Mouse (Mus musculus) adrenal gland, adult (tissue): ENCODE results near the gene Bcl6b.
A peak's percentile ranks its signal among the peaks of the same experiment; 100 is the strongest.

Source experiments
- DNase-seq, 2 experiments: peaks; one replicate each; pipeline ENCODE4 v3.0.0; 2022 to 2023; ENCODE audit warnings: low spot score in 1 of 2; ENCODE audit not compliant: inconsistent age in 2 of 2

Gene Bcl6b

DNA sequence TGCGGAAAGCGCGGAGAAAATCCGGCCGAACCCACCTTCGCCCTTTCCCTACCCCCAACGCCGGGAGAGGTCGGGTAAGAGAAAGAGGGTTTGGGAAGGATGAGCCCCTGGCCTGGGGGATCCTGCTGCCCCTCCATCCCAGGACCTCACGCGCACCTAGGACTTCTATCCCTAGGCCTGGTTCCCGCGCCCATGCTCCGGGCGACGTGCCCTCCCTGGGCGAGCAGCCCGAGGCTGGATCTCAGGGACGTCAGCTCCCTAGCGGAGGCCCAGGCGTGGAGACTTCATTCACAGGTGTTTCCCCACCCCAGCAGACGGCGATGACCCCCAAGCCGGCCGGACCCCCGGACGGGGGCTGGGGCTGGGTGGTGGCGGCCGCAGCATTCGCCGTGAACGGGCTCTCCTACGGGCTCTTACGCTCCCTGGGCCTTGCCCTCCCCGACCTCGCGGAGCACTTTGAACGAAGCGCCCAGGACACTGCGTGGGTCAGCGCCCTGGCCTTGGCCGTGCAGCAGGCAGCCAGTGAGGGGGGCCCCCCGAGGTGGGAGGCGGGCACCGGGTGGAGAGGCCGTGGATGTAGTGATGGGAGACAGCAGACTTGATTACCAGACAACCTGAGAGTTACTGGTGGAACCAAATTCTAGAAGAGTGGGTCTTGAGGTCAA is 15.3 kb downstream of the Bcl6b start:
- DNase-seq: peak; percentile 52 to 78

DNA sequence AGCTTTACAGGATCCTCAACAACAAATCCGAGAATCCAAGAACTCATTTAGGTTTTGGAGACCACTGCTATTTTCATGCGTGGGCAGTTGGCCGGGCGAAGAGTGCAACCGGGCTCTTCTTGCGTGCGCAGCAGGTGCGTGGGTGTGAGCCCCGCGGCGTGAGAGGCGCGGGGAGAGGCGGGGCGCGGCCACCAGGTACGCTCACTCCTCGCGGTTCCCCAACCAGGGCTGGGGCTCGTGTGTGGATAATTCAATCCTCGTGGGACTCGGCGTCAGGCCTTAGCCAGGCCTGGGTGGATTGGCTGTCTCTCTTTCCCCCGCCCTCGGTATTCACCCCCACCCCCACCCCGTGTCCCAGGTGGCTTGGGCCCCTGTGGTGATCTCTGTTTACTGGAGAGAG is 15.9 kb downstream of the Bcl6b start:
- DNase-seq: no peak

DNA sequence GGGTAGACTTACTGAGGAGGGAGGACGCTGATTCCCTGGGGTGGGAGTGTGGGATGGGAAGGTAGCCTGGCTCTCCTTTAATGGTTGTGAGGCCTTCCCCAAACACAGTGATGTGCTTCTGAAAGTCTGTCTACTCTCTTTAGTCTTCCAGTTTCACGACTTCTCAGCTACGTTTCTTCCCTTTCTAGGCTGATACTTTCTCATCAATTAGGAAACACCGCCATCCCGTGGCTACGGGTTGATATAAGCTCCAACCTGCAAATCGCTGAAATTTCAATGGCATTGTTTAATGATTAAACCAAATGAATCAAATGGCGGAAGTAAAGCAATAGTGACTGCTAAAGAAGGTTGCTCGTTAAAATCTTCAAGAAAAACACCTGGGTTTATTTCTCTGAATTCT is 16.7 kb downstream of the Bcl6b start:
- DNase-seq: peak; percentile 62 to 90

DNA sequence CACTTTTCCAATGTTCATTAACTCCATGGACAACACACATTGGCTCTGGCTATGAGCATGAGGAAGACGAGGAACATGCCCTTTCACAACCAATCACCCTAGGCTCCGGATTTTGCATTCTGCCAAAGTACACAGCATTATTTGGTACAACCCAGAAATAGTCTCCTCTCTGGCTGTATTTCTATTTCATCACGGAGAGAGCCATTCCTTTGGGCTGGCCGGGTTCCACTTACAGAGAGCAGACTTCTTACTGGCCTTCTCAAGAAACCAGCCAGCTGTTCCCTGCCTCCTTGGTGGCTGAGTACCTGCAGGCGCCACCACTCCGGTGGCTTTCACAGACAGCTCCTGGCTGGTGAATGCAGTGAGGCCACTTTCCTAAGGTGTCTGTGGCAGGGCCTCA is 17.2 kb downstream of the Bcl6b start, which contains the start of gene Slc16a11:
Gene Slc16a11 (plus strand): TSS at position 330 of the 400 bp plus-strand sequence.
- no peak for DNase-seq

DNA sequence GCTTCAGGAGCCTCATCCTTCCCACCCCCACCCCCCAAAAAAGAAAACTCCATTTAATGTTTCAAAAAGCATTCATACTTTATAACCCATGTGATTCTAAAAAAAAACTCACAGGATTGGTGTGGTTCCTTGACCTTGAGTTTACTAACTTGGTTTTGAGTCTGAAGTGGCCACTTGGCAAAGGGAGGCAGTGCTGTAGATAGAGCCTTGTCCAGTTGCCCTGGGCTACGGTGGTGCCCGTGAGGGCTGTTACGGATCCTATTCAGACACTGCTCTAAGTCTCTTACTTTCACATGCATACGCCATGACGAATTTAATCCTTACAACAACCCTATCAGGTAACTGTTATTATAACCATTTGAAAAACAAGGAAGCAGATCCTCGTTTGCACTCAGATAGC is 17.6 kb downstream of the Bcl6b start:
- no peak for DNase-seq

DNA sequence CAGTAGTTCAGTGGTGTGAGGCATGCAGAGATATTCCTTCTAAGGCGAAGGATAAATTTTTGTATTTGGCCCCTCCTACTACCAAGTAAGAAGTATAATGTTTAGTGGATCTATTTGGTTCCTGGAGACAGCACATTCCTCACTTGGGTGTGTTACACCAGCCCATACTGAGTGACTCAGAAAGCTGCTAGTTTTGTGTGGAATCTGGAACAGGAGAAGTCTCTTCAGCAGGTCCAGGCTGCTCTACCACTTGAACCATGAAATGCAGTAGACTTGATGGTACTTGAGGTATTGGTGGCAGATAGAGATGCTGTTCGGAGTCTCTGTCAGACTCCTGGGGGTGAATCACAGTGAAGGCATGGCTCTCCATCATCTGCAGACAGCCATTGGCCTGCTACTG is 18.9 kb downstream of the Bcl6b start:
- DNase-seq: no peak

DNA sequence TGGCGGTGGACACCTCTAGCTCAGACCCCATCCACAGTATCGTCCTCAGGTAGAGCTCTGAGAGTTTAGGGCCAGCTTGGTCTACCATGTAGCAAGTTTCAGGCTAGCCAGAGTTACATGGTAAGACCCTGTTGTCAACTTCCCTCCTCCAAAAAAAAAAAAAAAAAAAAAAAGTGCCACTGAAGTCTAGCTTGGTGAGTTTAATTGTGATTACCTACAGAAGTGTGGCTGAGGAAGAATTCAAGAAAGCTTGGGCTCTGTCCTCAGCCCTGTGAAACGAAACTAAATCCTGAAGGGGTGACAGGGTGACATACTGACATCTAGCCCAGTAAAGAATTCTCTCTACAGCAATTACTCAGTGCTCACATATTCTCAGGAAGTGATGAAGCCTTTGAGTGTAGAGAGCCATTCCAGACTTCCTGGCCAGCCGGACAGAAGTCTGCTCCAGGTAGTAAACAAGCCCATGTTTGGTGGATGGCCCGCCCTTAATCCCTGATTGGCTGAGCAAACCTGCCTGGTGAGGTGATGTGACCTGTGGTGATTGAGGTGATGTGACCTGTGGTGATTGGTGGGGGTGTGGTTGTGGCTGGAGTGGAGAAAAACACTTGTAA is 20.7 kb downstream of the Bcl6b start:
- no peak for DNase-seq

DNA sequence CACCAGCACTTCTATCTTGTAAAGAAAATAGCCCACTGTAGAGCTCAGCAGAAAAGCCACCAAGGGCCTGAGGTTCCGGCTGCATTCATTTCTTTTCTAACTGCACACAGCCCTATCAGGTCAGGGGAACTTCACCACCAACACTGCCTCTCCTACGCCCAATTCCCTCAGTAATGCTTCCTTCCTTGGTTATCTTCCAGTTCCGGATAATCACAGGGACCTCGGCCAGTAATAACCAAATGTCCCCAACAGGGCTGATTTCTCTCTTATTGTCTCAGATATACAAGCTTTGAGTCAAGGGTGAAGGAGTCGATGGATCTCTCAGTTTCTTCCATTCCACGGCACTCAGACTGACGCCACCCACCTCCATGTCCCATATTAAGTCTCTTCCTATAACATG is 22.3 kb downstream of the Bcl6b start:
- DNase-seq: no peak

DNA sequence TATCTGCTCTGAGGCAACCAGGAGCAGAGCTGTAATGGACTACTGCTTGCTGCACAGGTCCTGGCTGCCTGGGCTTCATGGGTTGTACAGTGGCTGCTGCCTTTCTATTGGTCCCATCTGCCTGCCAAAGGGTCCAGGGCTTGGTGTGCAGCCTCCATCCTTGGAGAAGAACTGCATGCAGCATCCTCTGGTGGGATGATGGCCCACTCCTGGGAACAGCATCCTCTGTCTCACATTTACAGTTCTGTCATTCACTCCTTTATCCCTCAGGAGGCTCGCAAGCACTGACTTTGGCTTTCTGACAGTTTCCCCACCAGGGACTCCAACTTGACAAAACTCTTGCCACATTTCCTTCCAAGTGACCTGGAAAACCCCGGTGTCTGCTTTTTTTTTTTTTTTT is 22.8 kb downstream of the Bcl6b start:
- DNase-seq: no peak

DNA sequence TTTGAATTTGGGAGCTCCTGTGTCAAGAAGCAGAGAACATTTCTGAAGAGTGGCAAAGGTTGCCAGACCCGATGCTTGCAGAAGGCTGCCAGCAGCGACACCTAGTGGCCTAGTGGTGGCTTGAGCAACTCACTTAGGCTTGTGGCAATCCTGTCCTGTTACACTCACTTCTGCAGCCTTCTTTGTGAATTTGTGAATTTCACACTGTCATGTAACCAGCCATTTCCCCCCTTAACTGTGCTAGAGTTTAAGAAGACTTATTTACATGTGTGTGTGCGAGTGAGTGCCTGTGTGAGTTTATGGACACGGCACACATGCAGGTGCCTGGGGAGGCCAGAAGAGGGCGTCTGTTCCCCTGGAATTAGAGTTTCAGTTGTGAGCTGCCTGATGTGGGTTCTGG is 27.9 kb downstream of the Bcl6b start:
- peak; percentile 80 to 93 for DNase-seq

DNA sequence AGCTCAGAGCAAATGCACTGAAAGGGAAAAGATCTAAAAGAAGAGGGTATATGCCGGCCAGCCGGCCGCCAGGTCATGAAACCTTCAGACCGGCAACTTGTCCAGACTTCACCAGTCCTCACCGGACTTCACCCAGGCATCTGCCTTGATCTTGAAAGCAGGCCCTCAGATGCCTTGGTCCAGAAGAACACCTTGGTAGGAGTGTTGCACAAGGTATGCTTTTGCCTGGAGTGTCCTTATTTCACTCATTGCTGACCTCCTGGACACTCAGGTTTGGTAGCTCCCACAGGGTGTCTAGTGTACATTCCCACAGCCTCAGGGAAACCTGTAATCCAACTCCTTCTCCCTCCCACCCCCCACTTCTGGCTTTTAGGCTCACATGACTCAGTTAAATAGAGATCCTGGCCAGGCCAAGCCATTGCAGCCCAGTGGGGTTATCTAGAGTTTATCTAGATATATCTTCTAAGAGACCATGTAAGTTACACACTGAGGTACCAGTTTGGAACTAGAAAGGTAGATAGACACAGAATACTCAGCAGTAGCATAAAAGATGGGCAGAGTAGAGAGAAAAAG is 29.5 kb downstream of the Bcl6b start:
- DNase-seq: no peak

DNA sequence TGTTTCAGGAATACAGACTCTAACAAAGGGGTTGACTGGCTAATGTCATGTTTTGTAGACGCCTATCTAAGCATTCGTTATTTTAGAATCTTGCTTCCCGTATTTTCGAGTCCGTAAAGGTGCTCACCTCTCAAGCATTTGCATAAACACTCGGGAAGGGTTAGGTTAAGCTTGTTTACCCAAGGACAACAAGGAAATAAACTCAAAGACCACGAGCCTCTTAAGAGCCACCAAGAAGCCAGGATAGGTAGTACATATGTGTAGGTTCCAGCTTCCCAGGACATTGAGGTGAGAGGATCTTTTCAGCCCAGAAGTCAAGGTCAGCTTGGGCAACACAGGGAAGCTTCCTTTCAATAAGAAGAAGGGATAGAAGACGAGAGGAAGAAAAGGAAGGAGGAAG is 30.5 kb downstream of the Bcl6b start:
- DNase-seq: no peak

DNA sequence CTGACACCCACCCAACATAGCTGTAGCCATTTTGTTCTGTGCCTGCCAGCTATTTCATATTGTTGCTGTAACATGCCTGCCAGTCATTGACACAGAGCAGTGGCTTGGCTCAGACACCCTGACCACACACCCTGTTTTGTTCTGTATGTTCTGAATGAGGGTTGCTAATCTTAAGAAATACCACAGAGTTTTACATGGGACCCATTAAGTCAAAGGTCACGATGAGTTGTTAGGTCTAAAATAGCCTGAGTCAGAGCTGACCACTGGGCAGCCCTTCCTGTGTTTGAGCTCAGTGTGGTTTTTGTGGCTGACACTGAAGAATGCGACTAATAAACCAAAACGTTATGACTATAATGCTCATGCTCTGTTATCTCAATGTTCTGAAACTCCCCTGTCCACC is 31.3 kb downstream of the Bcl6b start:
- DNase-seq: no peak

DNA sequence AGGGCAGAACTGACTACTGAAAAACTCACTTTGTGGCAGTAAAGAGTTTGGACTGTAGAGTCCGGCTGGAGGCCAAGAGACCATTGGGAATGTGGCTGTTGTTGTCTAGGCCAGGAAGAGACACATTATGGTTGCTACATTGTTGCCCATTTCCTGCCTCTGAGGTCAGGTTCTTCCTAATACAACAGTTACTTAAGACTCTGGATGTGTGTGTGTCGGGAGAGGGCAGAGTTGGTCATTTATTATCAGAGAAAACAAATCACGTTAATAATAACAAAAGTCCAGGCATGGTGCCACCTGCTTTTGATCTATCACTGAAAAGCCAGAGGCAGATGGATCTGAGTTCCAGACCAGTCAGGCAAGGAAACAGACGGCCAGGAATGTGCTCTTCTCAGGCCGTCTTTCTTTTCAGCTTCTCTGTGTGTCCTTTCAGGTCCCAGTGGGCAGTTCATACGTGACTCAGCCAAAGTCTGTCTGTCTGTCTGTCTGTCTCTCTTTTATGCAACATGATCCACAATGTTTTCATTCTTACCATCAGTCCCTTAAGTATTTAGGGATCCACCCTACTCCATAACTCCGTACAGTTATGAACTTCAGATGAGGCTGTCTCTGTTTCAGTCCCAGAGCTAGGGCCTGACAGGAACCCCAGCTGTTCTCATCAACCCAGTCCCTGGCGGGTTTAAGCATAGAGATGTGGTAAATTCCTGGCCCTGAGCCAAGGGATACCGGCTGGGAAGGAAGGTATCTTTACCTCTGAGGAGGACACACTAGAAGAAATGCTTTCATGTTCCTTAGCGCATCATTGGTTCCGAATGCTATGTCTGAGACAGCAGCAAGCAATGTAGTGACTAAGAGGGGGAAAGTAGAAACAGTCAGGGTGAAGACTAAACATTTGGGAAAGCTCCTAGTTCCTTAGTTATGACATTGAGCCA is 36.0 kb downstream of the Bcl6b start:
- no peak for DNase-seq

DNA sequence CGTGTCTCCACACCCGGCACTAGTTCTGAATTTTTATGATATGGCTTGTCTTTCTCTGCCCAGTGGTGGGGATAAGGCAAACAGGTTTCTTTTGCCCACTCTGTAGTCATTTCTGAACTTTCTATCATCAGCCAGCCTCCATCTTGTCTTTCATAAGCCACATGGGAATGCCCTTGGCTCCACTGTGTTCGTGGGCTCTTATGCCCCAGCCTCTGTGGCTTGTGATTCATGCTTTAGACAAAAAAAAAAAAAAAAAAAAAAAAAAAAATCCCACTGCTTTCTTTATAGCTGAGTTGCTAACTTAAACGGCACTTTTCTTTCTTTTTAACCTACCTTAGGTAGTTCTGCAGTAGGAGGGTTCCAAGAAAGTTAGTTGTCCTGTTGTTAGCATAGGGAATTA is 37.4 kb downstream of the Bcl6b start:
- no peak for DNase-seq

DNA sequence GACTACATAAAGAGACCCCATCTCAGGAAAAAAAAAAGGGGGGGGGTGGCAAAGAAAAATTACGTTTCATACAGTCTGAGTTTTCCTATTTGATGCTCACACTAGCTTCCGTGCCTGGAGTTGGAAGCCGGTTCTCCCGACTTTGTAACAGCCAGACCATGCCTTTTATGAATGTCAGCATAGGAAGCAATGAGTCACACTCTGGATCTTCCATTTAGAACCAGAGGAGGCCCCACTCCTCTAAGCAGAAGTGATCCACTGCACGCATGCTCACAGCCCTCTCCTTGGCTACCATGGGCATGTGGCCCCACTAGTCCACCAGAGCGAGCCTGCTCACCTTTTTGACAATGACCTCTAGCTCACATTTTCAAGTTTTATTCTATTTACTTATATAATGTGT is 38.4 kb downstream of the Bcl6b start:
- no peak for DNase-seq

DNA sequence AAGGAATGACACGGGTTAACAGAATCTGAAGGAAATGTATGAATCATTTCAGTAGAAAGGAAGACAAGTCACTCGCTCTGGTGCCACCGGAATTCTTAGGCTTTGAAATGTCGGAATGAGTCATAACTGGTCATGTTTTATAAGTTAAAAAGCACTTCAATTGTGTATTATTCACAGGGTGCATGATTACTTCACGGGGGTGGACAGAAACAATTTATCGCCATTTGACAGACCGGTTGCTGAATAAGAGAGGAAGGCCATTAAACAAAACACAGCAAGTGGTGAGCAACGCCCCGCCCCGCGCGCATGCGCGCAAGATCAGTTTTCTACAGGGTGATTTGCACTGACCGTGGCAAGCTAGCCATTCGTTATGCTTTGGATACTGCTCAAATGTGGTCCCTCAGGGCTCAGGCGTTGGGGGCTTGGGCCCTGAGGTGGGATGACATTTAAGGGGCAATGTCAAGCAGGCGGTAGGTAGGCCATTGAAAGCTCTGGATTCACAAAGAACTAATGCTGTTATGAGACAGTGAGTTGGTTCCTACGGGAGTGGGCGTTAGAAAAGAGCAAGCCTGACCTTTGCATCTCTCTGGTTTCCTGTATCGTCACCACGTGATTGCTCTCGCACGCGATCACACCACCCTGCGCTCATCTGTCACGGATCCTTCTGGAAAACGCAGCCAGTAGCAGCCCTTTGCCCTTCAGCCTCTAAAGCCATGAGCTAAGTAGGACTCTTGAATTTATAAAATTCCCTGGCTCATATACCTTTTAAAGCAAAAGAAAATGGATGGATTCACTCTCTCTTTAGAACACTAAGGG is 40.1 kb downstream of the Bcl6b start:
- peak; percentile 61 to 89 for DNase-seq

DNA sequence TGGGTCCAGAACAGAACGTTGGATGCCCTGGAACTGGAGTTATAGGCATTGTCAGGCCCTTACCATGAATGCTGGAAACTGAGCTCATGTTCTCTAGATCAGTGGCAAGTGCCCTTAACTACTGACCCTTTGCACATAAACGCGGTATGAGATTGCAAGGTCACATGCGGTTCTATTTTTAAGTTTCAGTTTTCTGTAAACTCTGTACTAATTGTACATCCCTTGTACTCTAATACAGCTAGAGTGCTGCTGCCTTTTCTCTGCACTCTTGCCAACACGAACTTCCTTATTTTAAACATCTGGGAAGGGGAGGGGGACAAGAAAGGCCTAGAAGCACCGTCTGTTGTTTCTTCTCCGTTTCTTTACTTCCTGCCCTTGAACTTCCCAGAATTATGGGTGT is 44.5 kb downstream of the Bcl6b start:
- DNase-seq: no peak

DNA sequence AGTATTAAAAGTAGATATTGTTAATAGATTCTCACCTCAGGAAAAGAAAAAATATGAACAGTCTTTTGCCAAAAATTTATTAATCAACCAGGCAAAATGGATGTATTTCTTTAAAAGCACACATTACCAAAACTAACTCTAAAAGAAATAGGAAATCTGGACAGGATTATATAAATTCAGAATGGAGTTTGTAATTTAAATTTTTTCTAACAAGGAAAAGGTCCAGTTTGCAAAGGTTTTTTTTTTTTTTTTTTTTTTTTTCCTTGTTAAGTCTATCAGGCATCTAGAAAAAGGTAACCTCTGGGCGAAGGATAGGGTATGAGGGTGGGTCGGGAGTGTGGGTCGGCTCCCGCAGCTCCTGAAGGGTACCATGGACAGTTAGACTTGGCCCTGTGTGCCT is 49.1 kb downstream of the Bcl6b start:
- no peak for DNase-seq

DNA sequence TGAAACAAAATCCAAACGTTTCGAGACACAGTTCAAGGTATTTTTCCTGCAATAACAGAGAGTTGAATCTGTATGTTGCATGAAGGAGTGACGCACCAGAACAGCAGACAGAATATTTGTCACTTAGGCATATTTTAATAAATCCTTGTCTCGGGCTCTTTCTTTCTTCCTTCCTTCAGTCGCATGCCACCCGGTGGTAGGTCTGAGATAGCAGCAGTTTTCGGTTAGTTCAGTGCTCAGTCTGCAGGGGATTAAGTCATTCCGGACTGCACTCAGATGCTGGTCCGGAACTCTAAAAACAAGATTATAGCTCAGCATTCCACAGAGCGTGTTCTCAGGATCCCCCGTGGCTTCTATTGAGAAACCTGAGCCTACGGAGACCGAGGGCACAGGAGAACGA is 50.2 kb downstream of the Bcl6b start:
- peak in 1 of 2 experiments; percentile 66 for DNase-seq

DNA sequence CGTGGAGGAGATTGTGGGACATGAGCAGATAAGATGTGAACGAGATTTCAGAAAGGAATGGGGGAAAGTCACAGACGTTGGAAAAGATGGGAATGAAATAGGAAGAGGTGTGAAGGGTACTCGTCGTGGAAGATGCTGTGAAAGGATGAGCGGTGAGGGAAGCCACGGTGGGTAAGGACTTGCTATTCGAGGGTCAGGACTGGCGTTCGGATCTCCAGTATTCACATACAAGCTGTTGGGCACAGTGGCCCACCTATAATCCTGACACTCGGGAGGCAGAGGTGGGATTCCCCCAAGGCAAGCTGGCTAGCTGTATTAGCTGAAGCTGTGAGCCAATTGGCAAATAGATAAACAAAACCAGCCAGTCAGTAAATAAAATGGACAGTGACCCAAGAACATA is 50.8 kb downstream of the Bcl6b start:
- DNase-seq: no peak
